Mouse (Mus musculus) kidney, adult 2 months (tissue): Measurements from ENCODE around the gene Nek7.

ENCODE experiments used
- CTCF ChIP-seq: fragments of 200-500 bp; conservative IDR thresholded peaks from 2 replicates; pipeline ENCODE4 v1.5.1; 2011; ENCODE audit warnings: low read depth, mild to moderate bottlenecking, control low read depth, low read length, moderate library complexity, mixed read lengths; ENCODE audit not compliant: insufficient read depth, insufficient read length
- POLR2A ChIP-seq: fragments of 200-500 bp; IDR thresholded peaks from one replicate; pipeline ENCODE4 v1.6.1; 2011; ENCODE audit warnings: low read depth, low read length, control low read depth

- no peak for TF ChIP-seq POLR2A
- no peak for TF ChIP-seq CTCF
Measured at GRCm38 (mm10) chr1:138654212-138654611, 34.3 kb upstream of the Nek7 start.
